Mouse (Mus musculus) thymus, postnatal 25 days (tissue): Measurements from ENCODE around the gene Art3.

Experiments used
- DNase-seq: peaks from one replicate; pipeline ENCODE4 v3.0.0; 2022

The Art3 gene

DNA sequence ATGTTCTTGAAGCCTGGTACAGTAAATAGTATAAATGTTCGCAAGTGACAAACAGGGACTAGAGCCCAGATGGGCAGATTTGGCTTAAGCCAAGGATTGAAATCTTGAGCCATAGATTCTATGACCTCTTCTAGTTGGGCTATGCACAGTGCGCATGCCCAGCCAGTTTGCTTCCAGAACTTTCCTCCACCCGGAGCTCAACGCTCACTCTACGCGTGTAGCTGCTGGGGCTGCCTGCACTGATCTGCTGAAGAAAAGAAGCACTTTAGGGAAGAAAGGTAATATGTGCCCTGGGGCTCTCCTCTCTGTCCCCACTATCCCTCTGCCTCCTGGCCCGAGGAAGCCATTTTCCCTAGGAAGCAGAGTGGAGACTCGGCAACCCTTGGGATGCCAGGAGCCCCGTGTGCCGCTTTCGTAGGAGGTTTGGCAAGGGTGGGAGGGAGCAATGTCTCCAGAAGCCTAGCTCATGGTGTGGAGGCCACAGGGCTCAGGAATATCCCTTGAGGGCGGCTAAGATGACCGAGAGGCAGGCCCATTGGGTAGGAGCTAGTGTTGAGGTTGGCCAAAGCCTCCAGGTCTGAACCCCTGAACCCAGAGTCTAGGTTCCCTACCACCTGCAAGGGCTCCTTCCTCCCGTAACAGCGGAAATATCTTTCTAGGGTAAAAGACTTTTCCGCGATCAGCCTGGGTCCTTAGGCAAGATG is at the start of gene Art3:
Gene Art3, plus strand, starts transcription at position 193 of the 704 bp plus-strand sequence.
- no peak for DNase-seq

DNA sequence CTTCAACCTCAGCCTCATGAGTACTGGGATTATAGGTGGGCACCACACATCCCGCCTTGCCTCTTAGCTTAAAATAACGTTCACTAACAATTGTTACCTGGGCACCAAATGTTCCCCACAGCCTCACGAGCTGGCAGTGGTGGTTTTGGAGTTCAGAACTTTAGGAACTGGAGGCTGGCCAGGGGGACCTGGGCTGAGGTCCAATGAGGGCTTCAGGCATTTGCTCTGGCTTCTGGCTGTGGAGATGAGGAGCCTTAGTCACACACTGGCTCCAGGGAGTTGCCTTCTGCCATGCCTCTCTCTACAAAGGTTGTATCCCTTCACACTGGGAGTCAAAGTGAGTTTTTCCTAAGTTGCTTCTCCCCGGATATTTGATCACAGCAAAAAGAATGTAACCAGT is 49.1 kb upstream of the Art3 start:
- no peak for DNase-seq

DNA sequence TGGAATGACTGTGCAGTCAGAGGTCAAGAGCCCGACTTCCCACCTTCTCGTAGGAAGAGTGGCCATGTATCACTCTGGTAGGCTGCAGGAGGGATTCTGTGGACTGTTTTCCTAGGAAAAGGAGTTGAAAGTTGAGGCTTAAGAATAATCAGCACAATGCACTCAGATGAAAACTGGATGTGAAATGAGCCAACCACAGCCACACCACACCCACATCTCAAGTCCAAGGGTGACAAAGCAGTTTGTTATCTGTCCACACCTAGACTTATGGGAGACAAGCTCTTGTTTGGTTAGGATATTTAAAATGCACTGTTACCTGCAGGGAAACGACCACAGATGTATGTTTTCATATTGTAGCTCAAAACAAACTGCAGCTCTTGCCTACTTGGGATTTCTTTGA is 48.5 kb upstream of the Art3 start:
- DNase-seq: no peak

DNA sequence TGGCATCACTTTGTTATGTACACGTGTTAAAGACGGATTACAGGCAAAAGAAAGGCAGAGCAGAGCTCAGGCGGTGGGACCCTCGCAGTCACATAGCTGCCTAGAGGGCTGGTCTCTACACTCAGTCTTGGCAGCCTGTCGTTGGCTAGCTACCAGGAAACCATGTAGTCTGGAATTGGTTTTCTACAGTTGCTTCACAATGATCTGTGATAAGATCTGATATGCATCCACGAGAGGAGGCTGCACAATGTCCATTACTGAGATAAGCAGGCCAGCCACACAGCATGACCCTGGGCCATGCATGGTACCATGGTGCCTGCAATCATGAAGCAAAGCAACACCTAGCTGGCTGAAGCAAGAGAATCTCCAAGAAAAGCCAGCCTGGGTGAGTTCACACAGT is 43.8 kb upstream of the Art3 start:
- no peak for DNase-seq

DNA sequence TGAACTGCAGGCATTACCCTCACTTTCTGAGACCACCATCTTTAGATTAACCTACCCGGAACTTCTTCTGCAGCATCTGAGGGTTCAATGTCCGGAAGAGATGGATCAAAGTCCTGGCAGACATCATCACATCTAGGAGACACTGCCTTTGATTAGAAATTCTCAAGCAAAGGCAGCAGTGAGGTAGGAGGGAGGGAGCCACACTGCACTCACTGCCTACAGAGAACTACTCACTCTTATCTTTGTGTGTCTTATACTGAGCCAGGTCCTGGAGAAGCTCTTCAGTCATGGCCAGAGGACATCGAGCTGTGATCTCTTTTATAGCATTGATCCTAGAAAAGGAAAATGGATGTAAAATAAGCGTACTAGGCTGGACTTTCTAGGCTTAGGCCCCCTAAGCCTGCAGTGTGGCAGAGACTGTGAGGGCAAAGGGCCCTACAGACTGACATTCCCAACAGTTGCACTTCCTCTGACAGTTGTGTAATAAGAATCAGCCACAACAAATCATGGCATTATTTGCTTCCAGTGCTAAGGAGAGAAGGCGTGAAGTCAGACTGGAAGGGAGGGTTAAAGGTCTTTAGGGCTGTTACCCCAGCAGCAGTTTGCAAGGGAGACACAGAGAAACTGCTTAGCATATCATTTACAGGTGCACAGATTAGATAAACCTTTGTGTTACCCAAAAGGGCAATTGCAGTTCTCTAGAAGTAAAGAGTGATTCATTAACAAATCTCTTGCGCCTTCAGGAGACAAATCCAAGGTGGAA is 39.8 kb upstream of the Art3 start:
- no peak for DNase-seq

DNA sequence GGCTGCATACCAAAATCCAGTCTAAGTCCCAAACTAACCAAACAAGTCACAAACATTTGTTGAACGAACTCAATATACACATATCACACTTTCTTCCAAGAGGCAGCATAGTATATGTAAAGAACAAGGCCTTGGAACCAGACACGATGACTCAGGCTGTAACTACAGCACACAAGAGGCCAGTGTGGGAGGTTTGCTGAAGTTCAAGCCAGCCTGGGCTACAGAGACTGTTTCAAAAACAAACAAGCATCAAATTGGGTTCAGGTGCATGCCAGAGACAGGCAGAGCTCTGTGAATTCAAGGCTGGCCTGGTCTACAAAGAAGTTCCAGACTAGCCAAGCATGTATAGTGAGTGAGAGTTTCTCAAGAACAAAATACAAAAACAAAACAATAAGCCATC is 37.1 kb upstream of the Art3 start:
- no peak for DNase-seq

DNA sequence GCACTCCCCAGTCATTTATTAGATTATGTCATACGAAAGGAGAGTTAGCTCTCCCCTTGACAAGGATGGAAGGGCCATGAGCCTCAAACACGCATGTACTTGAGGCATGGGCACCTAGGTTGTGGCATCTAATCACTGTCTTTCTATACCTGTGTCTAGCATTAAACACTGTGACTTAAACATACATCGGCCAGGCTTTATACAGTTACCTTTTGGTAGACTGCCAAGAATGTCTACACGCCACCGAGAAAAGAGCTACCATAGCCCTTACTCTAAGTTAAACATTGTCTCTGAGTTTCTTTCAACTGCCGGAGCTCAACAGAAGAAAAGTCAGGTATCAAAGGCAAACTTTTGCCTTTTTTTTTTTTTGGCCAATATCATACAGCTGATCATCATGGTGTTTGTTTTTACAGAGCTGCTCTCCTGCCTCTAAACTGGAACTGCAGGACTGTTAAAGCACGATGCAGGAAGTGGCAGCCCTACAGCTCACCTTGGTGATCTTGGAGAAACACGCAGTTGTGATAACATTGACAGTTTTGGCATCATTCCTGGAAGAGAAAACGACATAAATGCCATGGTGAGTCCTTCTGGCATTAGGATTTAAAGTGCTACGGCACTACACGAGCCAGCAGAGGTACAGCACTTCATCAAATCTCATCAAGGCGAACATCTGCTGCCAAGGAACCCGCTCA is 29.3 kb upstream of the Art3 start:
- no peak for DNase-seq

DNA sequence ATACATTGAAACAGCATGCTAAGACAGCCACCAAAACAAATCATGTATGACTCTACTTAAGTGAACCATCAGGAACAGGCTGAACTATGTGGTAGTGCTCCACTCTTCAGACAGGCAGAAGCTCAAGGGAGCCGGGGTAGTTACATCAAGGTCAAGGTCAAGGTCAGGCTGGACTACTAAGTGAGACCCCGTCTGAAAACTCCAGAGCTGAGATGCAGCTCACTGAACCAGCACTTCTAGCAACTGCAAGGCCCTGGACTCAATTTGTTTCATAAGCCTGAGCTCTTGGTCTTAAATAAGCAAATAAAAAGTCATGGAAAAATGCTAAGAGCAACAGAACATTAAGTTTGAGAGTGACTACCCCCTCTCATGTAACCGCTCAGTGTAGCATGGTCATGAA is 27.3 kb upstream of the Art3 start:
- DNase-seq: no peak

DNA sequence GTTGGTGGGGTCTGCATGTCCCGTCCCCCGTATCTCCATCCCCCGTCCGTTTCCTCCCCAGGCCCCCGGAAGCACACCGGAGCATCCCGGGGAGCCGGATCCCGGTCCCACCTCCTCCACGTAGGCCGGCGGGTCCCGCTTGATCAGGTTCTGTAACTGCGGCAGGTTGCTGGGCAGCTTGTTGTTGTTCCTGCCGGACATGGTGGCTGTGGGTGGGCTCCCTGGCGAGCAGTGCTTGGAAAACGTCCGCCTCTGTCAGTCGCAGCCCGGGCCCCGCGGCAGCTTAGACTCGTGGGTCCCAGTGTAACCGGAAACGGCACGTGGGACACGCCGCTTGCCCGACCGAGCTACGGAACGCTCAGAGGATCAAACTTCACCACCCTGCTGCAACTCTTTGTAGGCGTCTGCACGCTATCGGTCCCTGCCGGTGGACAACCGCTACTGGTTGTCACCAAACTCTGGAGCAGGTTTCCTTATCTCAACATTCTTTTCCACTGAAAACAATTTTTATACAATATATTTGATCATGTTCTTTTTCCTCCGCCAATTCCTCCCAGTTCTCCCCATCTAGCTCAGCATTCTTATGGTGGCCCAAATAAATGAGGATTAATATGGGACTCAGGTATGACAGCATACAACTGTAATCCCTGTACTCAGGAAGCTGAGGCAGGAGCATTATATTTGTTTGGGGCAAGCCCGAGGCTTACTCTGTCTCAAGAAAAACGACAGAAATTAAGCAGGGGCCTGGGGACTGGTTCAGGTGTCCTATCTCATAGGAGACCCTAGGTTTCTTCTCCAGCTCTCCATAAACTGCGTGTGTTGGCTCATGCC is 21.7 kb upstream of the Art3 start, which contains the start of gene Sdad1:
Gene Sdad1, minus strand, starts transcription at position 799 of the 831 bp plus-strand sequence.
- peak; percentile 91 for DNase-seq

DNA sequence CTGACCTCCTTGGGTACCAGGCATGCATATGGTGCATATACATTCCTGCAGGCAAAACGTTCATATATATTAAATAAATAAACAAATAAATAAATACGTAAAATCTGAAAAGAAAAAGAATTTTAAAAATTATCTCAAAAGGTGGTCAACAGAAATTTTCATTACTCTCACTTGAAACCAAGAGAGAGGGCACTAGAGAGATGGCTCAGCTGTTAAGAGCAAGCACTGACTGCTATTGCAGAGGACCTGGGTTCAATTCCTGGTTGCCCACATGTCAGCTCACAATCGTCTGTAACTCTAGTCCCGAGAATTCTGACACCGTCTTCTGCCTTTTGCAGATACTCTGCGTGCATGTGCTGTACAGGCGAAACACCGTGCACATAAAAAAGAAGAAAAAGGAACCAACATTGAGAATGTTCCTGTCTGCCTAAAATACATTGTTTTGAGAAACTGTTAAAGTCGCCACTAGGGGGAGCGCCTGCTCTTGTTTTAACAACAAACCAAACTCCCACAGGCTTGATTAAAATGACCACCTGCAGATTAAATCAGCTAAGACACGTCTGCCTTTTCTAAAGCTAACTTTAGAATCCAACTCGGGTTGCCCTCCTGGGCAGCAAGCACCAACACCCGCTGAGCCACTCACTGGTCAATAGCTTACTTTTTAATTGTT is 19.4 kb upstream of the Art3 start:
- peak; percentile 84 for DNase-seq

DNA sequence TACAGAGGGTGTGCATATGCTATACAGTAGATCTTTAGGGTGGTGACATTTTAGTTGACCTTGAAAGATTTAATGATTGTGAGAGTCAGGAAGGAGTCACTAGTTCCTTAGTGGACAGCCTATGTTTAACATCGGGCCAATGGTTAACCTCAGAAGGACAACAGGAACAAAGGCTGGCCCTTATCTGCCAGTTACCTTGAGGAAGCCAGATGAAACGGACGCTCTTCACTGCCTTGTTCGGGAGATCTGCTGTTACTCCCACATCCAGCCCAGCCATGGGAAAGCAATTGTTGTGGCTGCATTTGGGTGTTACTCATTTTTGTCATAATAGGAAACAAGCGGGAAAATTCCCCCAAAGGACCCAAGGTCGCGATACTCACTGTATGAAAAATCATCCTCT is 17.9 kb upstream of the Art3 start:
- DNase-seq: no peak

DNA sequence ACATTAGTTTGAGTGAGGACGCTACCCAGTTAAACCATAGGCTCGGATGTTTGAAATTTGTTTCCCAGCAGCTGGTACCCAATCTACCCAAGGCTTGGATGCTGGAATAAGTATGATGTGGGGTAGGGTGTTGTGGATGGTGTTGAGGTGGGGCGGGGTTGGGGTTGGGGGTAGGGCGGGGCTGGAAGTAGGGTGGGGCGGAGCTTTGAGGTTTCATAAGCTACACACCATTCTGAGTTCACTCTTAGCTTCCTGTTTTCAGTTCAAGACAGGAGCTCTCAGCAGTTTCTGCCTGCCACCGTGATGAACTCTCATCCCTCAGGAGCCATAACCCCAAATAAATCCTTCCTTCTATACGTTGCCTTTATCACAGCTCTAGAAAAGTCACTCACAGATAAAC is 13.5 kb upstream of the Art3 start:
- DNase-seq: no peak

DNA sequence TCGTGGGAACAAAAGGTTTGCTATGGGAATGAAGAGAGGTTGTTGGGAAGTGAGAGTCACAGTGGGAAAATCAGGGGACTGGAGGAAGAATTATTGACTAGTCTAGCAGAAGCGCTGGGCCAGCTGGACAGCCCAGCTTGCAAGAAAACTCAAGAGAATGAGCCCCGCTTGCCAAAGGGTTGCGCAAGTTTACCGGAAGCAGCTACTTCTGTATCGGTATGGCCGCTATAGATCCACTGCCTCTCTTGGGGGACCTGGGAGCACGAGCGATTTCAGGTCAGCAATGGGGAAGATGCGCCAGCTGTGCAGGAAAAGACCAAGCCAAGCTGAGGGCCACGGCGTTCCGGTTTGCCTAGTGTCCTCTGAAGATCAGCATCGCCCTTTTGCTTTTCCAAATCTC is 13.0 kb upstream of the Art3 start:
- DNase-seq: no peak

DNA sequence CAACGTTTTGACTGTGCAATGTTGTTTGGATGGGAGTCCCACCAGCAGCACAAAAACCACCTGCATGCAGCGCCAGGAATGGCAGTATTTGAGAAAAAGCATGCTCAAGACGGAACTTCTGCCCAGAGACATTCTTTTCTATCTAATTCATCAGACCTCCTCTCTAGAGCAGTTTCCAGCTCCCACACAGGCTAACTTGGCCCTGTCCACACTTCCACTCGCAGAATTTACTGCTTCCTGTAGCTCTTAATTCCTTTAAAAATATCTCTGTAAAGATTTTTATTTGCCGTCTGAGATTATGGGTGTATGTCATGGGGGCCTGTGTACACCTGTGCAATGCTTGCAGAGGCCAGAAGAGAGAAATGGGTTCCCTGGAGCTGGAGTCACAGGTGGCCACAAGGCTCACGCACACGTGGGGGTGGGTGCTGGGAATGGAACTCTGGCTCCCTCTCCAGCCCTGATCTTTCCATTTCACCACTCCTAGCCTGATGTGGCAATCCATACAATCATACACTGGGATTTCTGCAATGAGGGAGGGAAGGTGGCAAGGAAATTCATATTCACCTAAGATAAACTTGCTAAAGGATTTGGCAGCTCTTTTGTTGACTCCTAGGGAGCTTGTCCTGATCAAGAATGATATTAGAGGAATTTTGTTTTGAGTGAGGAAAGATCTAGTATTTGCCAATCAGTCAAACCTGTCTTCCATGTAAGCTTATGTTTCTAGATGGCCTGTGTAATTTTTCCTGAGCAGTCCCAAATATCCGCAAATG is 9.8 kb upstream of the Art3 start:
- no peak for DNase-seq

DNA sequence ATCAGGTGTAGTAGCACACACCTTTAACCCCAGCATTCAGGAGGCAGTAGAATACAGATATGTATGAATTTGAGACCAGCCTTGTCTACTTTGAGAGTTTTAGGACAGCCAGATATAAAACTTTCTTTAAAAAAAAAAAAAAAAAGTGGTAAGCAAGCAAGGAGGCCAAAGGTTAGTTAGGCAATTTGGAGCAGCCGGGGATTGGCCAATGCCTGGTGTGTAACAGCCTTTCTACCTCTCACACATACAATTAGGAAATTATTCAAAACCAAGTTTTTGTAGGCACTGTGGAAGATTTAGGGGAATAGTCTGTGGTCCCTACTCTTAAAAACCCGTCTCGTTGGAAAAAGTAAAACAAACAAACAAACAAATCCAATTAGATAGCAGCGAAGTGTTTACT is 9.0 kb upstream of the Art3 start:
- no peak for DNase-seq

DNA sequence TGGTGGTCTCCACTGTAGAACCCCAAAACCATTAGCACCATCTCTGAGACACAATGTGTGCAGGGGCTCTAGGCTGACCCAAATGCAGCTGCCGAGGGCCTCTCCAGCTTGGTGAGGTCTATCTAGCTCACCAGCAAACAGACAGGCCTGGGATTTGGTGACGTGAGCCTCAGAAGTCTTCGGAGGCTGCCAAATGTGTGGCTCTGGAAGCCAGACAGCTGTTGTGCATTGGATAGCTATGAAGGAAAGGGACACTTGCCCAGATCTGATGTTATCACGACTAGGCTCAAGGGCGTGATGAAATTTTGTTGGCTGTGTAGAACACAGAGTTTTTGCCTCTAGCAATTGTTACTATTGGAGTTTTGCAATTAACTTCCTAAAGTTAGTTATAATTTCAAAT is 8.4 kb upstream of the Art3 start:
- no peak for DNase-seq

DNA sequence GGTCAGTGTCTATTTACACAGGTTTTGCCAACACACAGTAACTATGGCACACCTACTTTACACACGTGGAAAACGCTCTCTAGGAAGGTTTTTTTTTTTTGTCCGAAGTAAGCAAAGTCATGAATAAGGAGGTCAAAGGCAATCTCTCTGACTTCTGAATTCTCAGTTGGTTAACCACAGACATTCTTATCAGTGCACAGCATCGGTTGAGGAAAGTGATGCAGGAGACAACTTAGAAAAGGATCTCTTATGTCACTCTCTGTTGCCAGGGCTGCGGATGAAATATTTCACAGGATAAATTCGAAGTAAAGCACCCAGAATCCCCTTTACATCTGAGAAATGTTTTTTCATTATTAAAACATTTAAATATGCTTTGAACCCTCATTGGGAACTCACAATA is 4.3 kb upstream of the Art3 start:
- DNase-seq: no peak

DNA sequence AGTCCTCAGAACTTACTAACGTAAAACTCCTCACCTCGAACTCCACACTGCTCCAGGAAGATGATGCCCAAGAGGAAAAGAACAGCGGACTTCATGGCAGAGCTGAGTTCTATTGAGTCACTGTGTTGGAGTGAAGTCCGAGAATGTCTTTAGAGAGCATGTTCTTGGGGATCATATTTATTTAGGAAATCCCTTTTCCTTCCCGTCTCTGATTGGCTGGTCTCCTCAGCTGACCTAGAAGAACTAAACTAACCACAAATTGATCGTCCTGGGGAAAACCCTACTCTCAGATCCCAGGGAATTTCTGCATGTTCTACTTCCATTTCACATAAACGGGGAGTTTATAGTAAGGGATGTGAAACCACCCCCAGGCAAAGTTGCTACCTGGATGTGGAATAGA is 3.7 kb upstream of the Art3 start, which contains the start of gene Cxcl9:
Gene Cxcl9, minus strand, starts transcription at position 151 of the 400 bp plus-strand sequence.
- DNase-seq: no peak

DNA sequence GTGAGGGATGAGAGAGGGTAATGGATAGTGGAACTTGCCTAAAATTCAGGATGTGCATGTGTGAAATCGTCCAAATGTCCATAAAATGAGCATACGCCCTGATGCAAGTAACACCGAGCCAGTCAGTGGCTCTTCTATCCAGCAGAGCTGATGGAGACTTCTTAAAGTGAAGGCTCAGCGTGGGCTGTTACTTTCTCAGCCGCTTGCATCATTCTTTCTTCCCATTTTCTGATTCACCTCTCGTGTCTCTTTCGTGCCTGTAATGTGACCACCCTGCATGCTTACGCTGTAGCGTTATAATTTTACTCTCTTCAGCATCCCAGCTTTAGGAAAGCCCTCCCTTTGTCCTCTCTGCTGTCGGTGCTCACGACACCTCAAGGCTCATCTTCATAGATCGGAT is 505 bp upstream of the Art3 start:
- no peak for DNase-seq

DNA sequence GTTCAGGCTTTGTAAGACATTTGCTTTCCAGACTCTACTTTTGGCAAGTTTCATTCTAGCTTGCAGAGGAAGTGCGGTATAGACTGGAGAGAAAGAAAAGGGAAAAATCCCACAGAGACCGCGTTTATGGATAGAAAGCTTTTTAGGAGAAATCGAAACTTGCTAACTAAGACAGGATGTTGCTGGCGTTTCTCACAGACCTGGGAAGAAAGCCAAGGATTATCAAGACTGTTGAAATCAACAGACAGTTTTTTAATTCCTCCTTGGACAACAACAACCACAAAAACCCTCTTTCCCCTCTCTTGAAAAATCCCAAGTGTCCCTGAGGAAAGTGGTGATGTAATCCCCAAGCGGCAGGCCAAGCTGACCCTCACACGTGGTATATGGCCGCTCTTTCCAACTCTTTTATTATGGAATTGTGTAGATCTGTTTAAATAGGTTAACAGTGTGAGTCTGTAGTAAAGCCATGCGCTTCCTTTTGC is 773 bp downstream of the Art3 start:
- DNase-seq: no peak

DNA sequence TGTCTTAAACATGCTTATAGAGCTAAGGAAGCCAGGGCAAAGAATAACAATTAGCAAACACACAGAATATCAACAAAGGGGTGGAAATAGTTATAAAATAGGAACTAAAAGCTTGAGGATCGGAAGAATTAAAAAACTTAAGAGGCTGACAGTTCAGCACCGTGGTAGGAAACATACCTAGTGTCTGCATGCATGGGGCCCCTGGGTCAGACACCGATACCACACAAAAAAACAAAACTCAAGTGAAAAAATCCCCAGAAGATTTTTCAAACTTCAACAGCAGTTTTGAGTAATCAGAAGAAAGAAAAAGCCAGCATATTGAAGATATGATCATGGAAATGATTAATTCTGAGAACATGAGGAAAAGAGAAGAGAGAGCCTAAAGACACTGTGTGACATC is 5.1 kb downstream of the Art3 start:
- no peak for DNase-seq

DNA sequence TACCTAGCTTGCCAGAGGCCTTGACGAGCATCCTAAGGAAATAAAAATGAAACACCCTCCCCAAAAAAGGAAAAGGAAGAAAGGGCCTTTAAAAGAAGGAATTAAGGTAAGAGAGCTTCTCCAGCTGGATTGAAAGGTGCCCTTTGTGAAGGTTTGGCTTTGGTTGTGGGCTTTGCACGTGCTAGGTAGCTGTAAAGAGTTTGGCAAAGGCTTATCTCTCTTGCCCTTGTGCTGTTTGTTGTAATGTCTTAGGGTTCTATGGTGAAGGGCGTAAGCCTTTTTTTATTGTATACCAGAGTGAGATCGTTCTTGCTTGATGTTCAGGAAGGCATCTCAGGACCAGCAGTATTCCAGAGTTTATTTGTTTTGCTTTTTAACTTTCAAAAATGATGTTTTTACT is 9.0 kb downstream of the Art3 start:
- no peak for DNase-seq
